Mouse (Mus musculus) forebrain, postnatal 0 days (tissue): ENCODE data around the gene Vipr2. TPM values are rescaled to one million over a fixed set of nuclear protein-coding genes. Genes with fewer than 3 reads are reported as not detected.

Source experiments
- ATAC-seq: fragments of 200-750 bp; cut with Nextera tagmentation; 2 replicates; pipeline ENCODE4 v1.8.0; 2017; ENCODE audit warnings: mild to moderate bottlenecking, moderate library complexity
- DNase-seq: peaks from one replicate; pipeline ENCODE4 v3.0.0-alpha.2; 2015
- H3K27ac ChIP-seq: fragments of 300-500 bp; sonication (generic); 2 replicates; pipeline ENCODE4 v1.5.1; 2014; ENCODE audit warnings: low read depth, mild to moderate bottlenecking, antibody characterized with exemption, low read length, moderate library complexity, mixed read lengths
- H3K27me3 ChIP-seq: fragments of 300-500 bp; sonication (generic); 2 replicates; pipeline ENCODE4 v1.6.1; 2014; ENCODE audit warnings: mild to moderate bottlenecking, low read length, mixed read lengths; ENCODE audit not compliant: insufficient read depth
- H3K36me3 ChIP-seq: fragments of 300-500 bp; sonication (generic); 2 replicates; pipeline ENCODE4 v1.6.1; 2014; ENCODE audit warnings: mild to moderate bottlenecking, moderate library complexity; ENCODE audit not compliant: insufficient read depth
- H3K4me1 ChIP-seq: fragments of 300-500 bp; sonication (generic); 2 replicates; pipeline ENCODE4 v1.6.1; 2014; ENCODE audit warnings: antibody characterized with exemption; ENCODE audit not compliant: insufficient read depth
- H3K4me2 ChIP-seq: fragments of 300-500 bp; sonication (generic); 2 replicates; pipeline ENCODE4 v1.6.1; 2014; ENCODE audit warnings: low read depth, mild to moderate bottlenecking, moderate library complexity
- H3K4me3 ChIP-seq: fragments of 300-500 bp; sonication (generic); 2 replicates; pipeline ENCODE4 v1.5.1; 2014; ENCODE audit warnings: low read depth, low read length, mixed read lengths
- H3K9ac ChIP-seq: fragments of 300-500 bp; sonication (generic); 2 replicates; pipeline ENCODE4 v1.6.1; 2014; ENCODE audit warnings: mild to moderate bottlenecking
- H3K9me3 ChIP-seq: fragments of 300-500 bp; sonication (generic); 2 replicates; pipeline ENCODE4 v1.6.1; 2016; ENCODE audit warnings: low read length
- CTCF ChIP-seq: sonication (generic); IDR thresholded peaks from 2 replicates; pipeline ENCODE4 v1.5.1; 2016; ENCODE audit warnings: antibody characterized with exemption, control low read depth, low read depth
- WGBS: fragments of 180-500 bp; shearing (Covaris S2); extraction: QIAGEN DNeasy Blood & Tissue Kit; methylation state at CpG from one replicate; pipeline ENCODE4 v1.1.7; 2014; 5-methylcytosine and 5-hydroxymethylcytosine counted together
- polyA plus RNA-seq: library from polyadenylated mRNA; unstranded; fragments of >200 nt; fragmentation: Nextera tagmentation; extraction: Ambion mirVana; gene quantifications from 2 replicates; pipeline ENCODE4 v1.2.1, GENCODE M21; 2015
- total RNA-seq: library from RNA; depleted of rRNA; stranded (reverse); fragments of >200 nt; gene quantifications from 2 replicates; pipeline ENCODE4 v1.2.3, GENCODE M21; 2014; rRNA removed

Gene Vipr2
- total RNA-seq (0.85 and 2.7 TPM in 2 replicates), polyA plus RNA-seq (0.69 and 1.4 TPM in 2 replicates)

- peak within 1 kb of the TSS; percentile 73 for H3K9ac ChIP-seq
- TF ChIP-seq CTCF, result no peak
- WGBS, result 7% methylated on average over 32 of the region's 33 CpGs
- H3K9me3 ChIP-seq, result no peaks in the 10 kb centered on the region
- no peaks in the 10 kb centered on the region for H3K27me3 ChIP-seq
- no peaks in the 10 kb centered on the region for H3K36me3 ChIP-seq
- H3K27ac ChIP-seq, result no peak within 1 kb of the TSS
- peak within 1 kb of the TSS; percentile 97 for H3K4me2 ChIP-seq
- DNase-seq (peak; percentile 53), ATAC-seq (peak; percentile 90)
- H3K4me3 ChIP-seq, result peak within 1 kb of the TSS; percentile 59
- 0 out of 2 replicates have a peak, but pooled peaks cover 3% of the 10 kb centered on the region for H3K4me1 ChIP-seq
Measured at GRCm38 (mm10) chr12:116077074-116077854, at the start of gene Vipr2. Gene Vipr2 (plus strand): TSS chr12:116077726.

GRCm38 (mm10) chr12:116028095-116028494 is 49.4 kb upstream of the Vipr2 start:
- no peaks in the 10 kb centered on the region for H3K9me3 ChIP-seq
- 61% methylated on average over 2 of the region's 2 CpGs for WGBS

GRCm38 (mm10) chr12:116035346-116035745 is 42.2 kb upstream of the Vipr2 start:
- Histone ChIP-seq H3K9me3 (no peaks in the 10 kb centered on the region), H3K27ac (no peak overlapping the region), H3K4me1 (no peaks in the 10 kb centered on the region), H3K4me3 (no peak overlapping the region), H3K27me3 (no peaks in the 10 kb centered on the region), H3K4me2 (no peak overlapping the region), H3K36me3 (no peaks in the 10 kb centered on the region), H3K9ac (no peak overlapping the region)
- TF ChIP-seq CTCF, result no peak
- ATAC-seq, result no peak
- DNase-seq, result no peak
- WGBS, result 76% methylated on average over 5 of the region's 5 CpGs

More at GRCm38 (mm10) chr12:116028095-116028494, 49.4 kb upstream of the Vipr2 start:
- ATAC-seq (no peak), DNase-seq (no peak)
- peak; percentile 67 for TF ChIP-seq CTCF
- no peaks in the 10 kb centered on the region for H3K27me3 ChIP-seq
- no peaks in the 10 kb centered on the region for H3K4me1 ChIP-seq
- H3K4me2 ChIP-seq, result no peak overlapping the region
- H3K9ac ChIP-seq, result no peak overlapping the region
- H3K27ac ChIP-seq, result no peak overlapping the region
- H3K4me3 ChIP-seq, result no peak overlapping the region
- H3K36me3 ChIP-seq, result no peaks in the 10 kb centered on the region

- Histone ChIP-seq H3K27me3 (no peaks in the 10 kb centered on the region), H3K4me2 (no peak overlapping the region), H3K9me3 (no peaks in the 10 kb centered on the region), H3K4me1 (peaks cover 11% of the 10 kb centered on the region), H3K36me3 (no peaks in the 10 kb centered on the region), H3K4me3 (no peak overlapping the region), H3K9ac (no peak overlapping the region), H3K27ac (no peak overlapping the region)
- ATAC-seq (no peak), DNase-seq (no peak)
- WGBS, result 88% methylated on average over 5 of the region's 5 CpGs
- no peak for TF ChIP-seq CTCF
Measured at GRCm38 (mm10) chr12:116044785-116045184, 32.7 kb upstream of the Vipr2 start.

- H3K9me3 ChIP-seq, result no peaks in the 10 kb centered on the region
- peak within 1 kb of the TSS; percentile 97 for H3K27ac ChIP-seq
- peak; percentile 41 for TF ChIP-seq CTCF
- H3K9ac ChIP-seq, result peak within 1 kb of the TSS; percentile 86
- H3K4me1 ChIP-seq, result peaks cover 11% of the 10 kb centered on the region
- H3K4me2 ChIP-seq, result peak within 1 kb of the TSS; percentile 83
- 2% methylated on average over 55 of the region's 55 CpGs for WGBS
- ATAC-seq (peak; percentile 99), DNase-seq (peak; percentile 99)
- H3K36me3 ChIP-seq, result 0 out of 2 replicates have a peak, but pooled peaks cover 5% of the 10 kb centered on the region
- no peaks in the 10 kb centered on the region for H3K27me3 ChIP-seq
- H3K4me3 ChIP-seq, result peak within 1 kb of the TSS; percentile 82
Measured at GRCm38 (mm10) chr12:116047440-116048377, 29.8 kb upstream of the Vipr2 start, which contains the start of gene Zfp386. Gene Zfp386 (plus strand): TSS chr12:116047724.

- peak overlapping the region; percentile 83 for H3K4me2 ChIP-seq
- H3K9ac ChIP-seq, result peak overlapping the region; percentile 86
- peaks cover 11% of the 10 kb centered on the region for H3K4me1 ChIP-seq
- H3K36me3 ChIP-seq, result 0 out of 2 replicates have a peak, but pooled peaks cover 5% of the 10 kb centered on the region
- ATAC-seq, result no peak
- no peak for DNase-seq
- H3K27me3 ChIP-seq, result no peaks in the 10 kb centered on the region
- no peaks in the 10 kb centered on the region for H3K9me3 ChIP-seq
- no peak overlapping the region for H3K27ac ChIP-seq
- 60% methylated on average over 7 of the region's 7 CpGs for WGBS
- no peak for TF ChIP-seq CTCF
- peak overlapping the region; percentile 82 for H3K4me3 ChIP-seq
Measured at GRCm38 (mm10) chr12:116048766-116049165, 28.8 kb upstream of the Vipr2 start.
